Mouse (Mus musculus): ENCODE results near the gene Stat2. TPM values are rescaled to one million over a fixed set of nuclear protein-coding genes. Genes with fewer than 3 reads are reported as not detected.
"Not testable (repeated sequence)": the region's sequence is repeated elsewhere in the genome, so short reads cannot be mapped to it uniquely, and the experiment has no call there.

Gene Stat2
- total and polyA plus RNA-seq, 3 experiments = 7.3 to 12.2 (median 11.0) TPM

DNA sequence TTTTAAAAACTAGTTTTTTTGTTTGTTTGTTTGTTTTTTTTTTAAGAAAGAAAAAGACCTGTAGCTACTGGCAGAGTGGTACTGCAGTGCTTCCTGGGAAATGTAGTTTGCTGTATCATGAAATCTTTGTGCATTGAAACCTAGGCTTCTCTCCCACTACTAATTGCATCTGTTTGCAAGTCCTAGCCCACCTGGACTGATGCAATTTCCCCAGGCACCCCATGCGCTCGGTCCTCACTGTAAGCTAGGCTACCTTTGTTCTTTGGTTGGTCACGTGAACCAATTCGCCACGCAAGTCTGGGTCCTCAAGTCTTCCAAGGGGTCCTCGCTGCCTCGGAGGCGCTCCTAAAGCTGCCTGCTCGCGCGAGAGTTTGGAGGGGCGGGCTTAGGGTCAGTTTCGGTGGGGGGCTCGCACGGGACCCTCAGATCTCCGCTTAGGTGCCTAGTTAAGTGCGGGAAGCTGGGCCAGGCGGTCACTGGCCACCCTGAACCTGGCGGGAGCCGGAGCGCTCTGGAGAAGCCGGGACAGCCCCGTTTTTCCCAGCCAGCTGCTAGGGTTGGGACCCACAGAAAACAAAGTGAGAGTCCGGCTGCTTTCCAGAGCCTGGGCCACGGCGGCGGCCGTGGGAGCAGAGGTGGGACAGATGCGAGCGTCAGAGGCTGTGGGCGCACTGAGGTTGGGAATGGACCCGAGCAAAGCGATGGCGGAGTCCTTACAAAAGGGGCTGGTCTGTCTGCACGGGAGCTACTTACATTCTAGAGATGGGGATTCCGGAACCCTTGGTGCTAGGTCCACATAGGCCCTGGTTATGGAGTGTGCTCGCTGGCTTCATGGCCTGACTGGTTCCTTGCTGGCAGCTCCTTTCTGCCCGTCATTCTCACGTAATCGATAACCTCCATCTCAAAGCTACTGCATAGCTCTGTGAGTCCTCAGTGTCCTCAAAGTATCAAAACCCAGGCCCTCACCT is 52.1 kb downstream of the Stat2 start, which contains the start of gene Cnpy2:
Gene Cnpy2, plus strand, starts transcription at position 319 of the 968 bp plus-strand sequence.
- H3K4me3 ChIP-seq = peak within 1 kb of the TSS; percentile 81
- no peaks in the 10 kb centered on the region; the same call in 1 of the 2 replicates for H3K36me3 ChIP-seq (ENCODE audit: control insufficient read depth, insufficient read depth, low read length)
- DNase-seq = peak; percentile 88 to 89
- H3K4me1 ChIP-seq (ENCODE audit: control insufficient read depth, insufficient read depth, low read length) = peaks cover 4% of the 10 kb centered on the region
- no peaks in the 10 kb centered on the region for H3K79me2 ChIP-seq (replicated peaks; ENCODE audit: control insufficient read depth, insufficient read depth, low read length)
- H3K27ac ChIP-seq = peak within 1 kb of the TSS; percentile 98
- under 1% methylated on average over 40 of the region's 40 CpGs for WGBS
- TF ChIP-seq POLR2A (IDR thresholded peaks at IDR 0.05; ENCODE audit: insufficient read depth, low read depth, low read length) (peak; percentile 69), CTCF (IDR thresholded peaks at IDR 0.05) (no peak)
- no peaks in the 10 kb centered on the region for H3K27me3 ChIP-seq (ENCODE audit: control insufficient read depth, insufficient read depth, low read length)
- intact Hi-C loops (cut with DNase I) = loop anchor here (2.0 kb wide), 1 partner anchor 14 kb away; the partner anchor contains the start of gene Cs
- peak within 1 kb of the TSS; percentile 82 for H3K9ac ChIP-seq (ENCODE audit: low read depth, low read length)

DNA sequence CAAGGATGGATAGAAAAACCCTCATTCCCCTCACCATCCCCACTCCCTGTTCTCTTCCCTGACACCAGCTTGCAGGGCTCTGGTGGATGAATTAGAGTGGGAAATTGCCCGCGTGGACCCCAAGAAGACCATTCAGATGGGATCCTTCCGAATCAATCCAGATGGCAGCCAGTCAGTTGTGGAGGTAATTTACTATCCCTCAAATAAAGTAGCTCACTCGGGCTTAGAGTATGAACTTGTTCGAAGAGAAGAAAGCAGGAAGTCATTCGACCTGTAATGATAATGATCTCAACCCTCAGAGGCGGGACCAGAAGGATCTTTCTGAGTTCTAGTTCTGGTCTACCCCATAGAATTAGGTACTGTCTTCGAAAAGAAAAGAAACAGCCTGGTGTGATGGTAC is 53.2 kb downstream of the Stat2 start:
- H3K27me3 ChIP-seq (ENCODE audit: control insufficient read depth, insufficient read depth, low read length) = no peaks in the 10 kb centered on the region
- H3K4me1 ChIP-seq (ENCODE audit: control insufficient read depth, insufficient read depth, low read length) = peaks cover 4% of the 10 kb centered on the region
- H3K79me2 ChIP-seq (replicated peaks; ENCODE audit: control insufficient read depth, insufficient read depth, low read length) = no peaks in the 10 kb centered on the region
- no peak overlapping the region for H3K27ac ChIP-seq
- H3K4me3 ChIP-seq = no peak overlapping the region; the same call in 1 of the 2 replicates
- TF ChIP-seq POLR2A (IDR thresholded peaks at IDR 0.05; ENCODE audit: insufficient read depth, low read depth, low read length) = no peak
- TF ChIP-seq CTCF (IDR thresholded peaks at IDR 0.05) = no peak
- TF ChIP-seq EP300 (IDR thresholded peaks at IDR 0.05; ENCODE audit: insufficient read depth, low read depth, low read length) = no peak
- 63% methylated on average over 8 of the region's 8 CpGs for WGBS
- no peak overlapping the region for H3K9ac ChIP-seq (ENCODE audit: low read depth, low read length)
- intact Hi-C loops (cut with DNase I) = loop anchor here (2.0 kb wide), 1 partner anchor 13 kb away; the partner anchor contains the start of gene Cs
- DNase-seq = no peak
- H3K36me3 ChIP-seq (ENCODE audit: control insufficient read depth, insufficient read depth, low read length) = no peaks in the 10 kb centered on the region; the same call in 1 of the 2 replicates

DNA sequence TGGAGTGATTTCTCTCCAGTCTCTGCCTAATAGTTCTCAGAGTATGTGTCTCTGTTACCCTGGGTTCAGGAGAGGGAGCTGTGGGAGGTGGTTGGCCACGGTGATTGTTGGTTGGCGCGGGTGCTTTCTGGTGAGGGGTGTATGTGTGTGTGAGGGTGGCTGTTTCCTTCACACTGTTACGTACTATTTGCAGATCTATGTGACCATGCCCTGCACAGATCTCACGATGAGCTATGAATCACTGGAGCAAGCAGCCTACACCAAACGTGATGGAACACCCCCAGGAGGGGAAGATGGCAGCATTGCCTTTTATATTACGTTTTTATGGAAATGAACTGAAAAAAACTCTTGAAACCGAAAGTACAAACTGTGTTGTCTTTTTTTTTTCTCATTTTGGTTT is 56.5 kb downstream of the Stat2 start:
- Histone ChIP-seq H3K4me1 (ENCODE audit: control insufficient read depth, insufficient read depth, low read length) (peaks cover 4% of the 10 kb centered on the region), H3K79me2 (replicated peaks; ENCODE audit: control insufficient read depth, insufficient read depth, low read length) (no peaks in the 10 kb centered on the region), H3K27ac (no peak overlapping the region), H3K4me3 (no peak overlapping the region), H3K27me3 (ENCODE audit: control insufficient read depth, insufficient read depth, low read length) (no peaks in the 10 kb centered on the region), H3K36me3 (ENCODE audit: control insufficient read depth, insufficient read depth, low read length) (no peaks in the 10 kb centered on the region; the same call in 1 of the 2 replicates), H3K9ac (ENCODE audit: low read depth, low read length) (no peak overlapping the region)
- DNase-seq = no peak
- intact Hi-C loops (cut with DNase I) = no loop called here
- 94% methylated on average over 8 of the region's 8 CpGs for WGBS
- no peak for TF ChIP-seq CTCF (IDR thresholded peaks at IDR 0.05)
- TF ChIP-seq EP300 (IDR thresholded peaks at IDR 0.05; ENCODE audit: insufficient read depth, low read depth, low read length) = no peak
- TF ChIP-seq POLR2A (IDR thresholded peaks at IDR 0.05; ENCODE audit: insufficient read depth, low read depth, low read length) = no peak

DNA sequence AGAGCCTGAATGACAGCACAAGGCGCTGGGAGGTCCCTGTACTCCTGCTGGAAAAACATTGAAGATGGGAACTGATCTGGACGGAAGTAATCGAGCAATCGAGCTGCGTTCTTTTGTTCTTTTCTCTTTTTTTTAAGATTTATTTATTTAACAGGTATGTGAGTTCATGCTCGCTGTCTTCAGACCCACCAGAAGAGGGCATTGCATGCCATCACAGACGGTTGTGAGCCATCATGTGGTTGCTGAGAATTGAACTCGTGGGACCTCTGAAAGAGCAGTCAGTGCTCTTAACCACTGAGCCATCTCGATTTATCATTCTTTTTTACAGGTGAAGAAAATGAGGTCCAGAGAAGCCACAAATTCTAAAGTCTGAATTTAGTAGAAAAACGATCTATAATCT is 57.3 kb downstream of the Stat2 start:
- Histone ChIP-seq H3K27ac (no peak overlapping the region), H3K36me3 (ENCODE audit: control insufficient read depth, insufficient read depth, low read length) (no peaks in the 10 kb centered on the region; the same call in 1 of the 2 replicates), H3K9ac (ENCODE audit: low read depth, low read length) (no peak overlapping the region), H3K4me1 (ENCODE audit: control insufficient read depth, insufficient read depth, low read length) (peaks cover 4% of the 10 kb centered on the region), H3K4me3 (no peak overlapping the region), H3K79me2 (replicated peaks; ENCODE audit: control insufficient read depth, insufficient read depth, low read length) (no peaks in the 10 kb centered on the region), H3K27me3 (ENCODE audit: control insufficient read depth, insufficient read depth, low read length) (no peaks in the 10 kb centered on the region)
- DNase-seq = no peak
- no peak for TF ChIP-seq POLR2A (IDR thresholded peaks at IDR 0.05; ENCODE audit: insufficient read depth, low read depth, low read length)
- peak; percentile 33 for TF ChIP-seq CTCF (IDR thresholded peaks at IDR 0.05)
- intact Hi-C loops (cut with DNase I) = no loop called here
- WGBS = 87% methylated on average over 10 of the region's 10 CpGs

DNA sequence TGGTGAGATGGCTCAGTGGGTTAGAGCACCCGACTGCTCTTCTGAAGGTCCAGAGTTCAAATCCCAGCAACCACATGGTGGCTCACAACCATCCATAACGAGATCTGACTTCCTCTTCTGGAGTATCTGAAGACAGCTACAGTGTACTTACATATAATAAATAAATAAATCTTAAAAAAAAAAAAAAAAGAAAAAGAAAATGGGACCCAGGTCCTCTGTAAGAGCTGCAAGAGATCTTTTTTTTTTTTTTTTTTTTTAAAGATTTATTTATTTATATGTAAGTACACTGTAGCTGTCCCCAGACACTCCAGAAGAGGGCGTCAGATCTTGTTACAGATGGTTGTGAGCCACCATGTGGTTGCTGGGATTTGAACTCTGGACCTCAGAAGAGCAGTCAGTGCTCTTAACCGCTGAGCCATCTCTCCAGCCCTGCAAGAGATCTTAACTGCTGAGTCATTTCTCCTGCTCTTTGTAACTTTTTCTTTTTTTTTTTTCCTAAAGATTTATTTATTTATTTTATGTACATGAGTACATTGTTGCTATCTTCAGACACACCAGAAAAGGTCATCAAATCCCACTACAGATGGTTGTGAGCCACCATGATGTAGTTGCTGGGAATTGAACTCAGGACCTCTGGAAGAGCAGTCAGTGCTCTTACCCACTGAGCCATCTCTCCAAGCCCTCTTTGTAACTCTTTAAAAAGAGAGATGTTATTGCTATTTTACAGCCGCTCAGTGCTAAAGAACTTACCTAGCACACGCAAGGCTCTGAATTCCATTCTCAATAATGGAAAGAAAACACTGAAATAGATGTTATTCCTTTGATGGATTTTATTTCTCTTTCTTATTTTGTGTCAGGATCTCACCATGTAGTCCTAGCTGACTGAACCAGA is 62.2 kb downstream of the Stat2 start:
- intact Hi-C loops (cut with DNase I) = not testable (repeated sequence)
- 72% methylated on average over 6 of the region's 6 CpGs for WGBS

More for the DNA sequence above, 62.2 kb downstream of the Stat2 start:
- H3K27ac ChIP-seq; H3K27me3 ChIP-seq (ENCODE audit: control insufficient read depth, insufficient read depth, low read length); H3K9ac ChIP-seq (ENCODE audit: low read depth, low read length); H3K4me1 ChIP-seq (ENCODE audit: control insufficient read depth, insufficient read depth, low read length); H3K36me3 ChIP-seq (ENCODE audit: control insufficient read depth, insufficient read depth, low read length); H3K79me2 ChIP-seq (replicated peaks; ENCODE audit: control insufficient read depth, insufficient read depth, low read length); H3K4me3 ChIP-seq; DNase-seq: not testable (repeated sequence)
